Mouse (Mus musculus) cerebellum, adult 2 months (tissue): ENCODE results near the gene Hap1.

Experiments used
- CTCF ChIP-seq: fragments of 200-500 bp; IDR thresholded peaks from 2 replicates; pipeline ENCODE4 v1.5.1; 2011; ENCODE audit warnings: low read depth, mild to moderate bottlenecking, control low read depth, low read length, moderate library complexity, borderline replicate concordance; ENCODE audit not compliant: insufficient read depth
- POLR2A ChIP-seq: fragments of 200-500 bp; IDR thresholded peaks from 2 replicates; pipeline ENCODE4 v1.6.1; 2011; ENCODE audit warnings: low read length, control low read depth, borderline replicate concordance; ENCODE audit not compliant: insufficient read depth

DNA sequence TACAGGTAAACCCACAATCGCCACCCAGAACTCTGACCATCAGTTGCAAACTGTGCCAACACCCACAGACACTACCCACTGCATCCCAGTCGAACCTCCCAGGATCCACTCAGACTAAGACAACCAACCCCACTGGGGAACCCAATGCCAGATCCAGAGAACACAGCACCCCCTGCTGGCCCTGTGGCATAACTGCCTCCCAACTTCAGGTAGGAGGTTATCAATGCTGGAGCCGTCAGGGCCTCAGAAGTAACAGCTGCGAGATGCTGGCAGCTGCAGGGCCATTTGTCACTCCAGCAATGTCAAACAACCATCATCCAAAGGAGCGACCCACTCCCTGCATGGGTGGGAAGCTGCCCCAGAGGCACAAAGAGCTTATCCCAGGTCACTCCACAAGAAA, 58.1 kb downstream of the Hap1 start:
- TF ChIP-seq POLR2A: no peak
- peak; percentile 42 for TF ChIP-seq CTCF
